Mouse (Mus musculus): ENCODE results near the gene Naip2.

Gene Naip2

GRCm38 (mm10) chr13:100107652-100108472, 94.0 kb downstream of the Naip2 start, which contains the start of gene Serf1:
TSS of gene Serf1 (plus strand) at chr13:100108012.
- peak; percentile 84 for DNase-seq

GRCm38 (mm10) chr13:100103748-100104254, 98.1 kb downstream of the Naip2 start, which contains the start of gene Bdp1:
TSS of gene Bdp1 (minus strand) at chr13:100104070.
- DNase-seq: peak; percentile 92

- no peak for DNase-seq
Measured at GRCm38 (mm10) chr13:100103052-100103658, 98.7 kb downstream of the Naip2 start.

- DNase-seq: no peak
Measured at GRCm38 (mm10) chr13:100098808-100099207, 103.1 kb downstream of the Naip2 start.

Measured in cerebellum, adult 9-11 months (tissue).